Mouse (Mus musculus) stomach, embryonic 14.5 days (tissue): Measurements from ENCODE around the gene 1700024G13Rik. TPM values are rescaled to one million over a fixed set of nuclear protein-coding genes. Genes with fewer than 3 reads are reported as not detected.

Experiments
- polyA plus RNA-seq: library from polyadenylated mRNA; unstranded; fragments of >200 nt; fragmentation: Nextera tagmentation; extraction: Ambion mirVana; gene quantifications from 2 replicates; pipeline ENCODE4 v1.2.1, GENCODE M21; 2014

Gene 1700024G13Rik
- polyA plus RNA-seq, 1 experiment from 2014 or later = not detected

Other genes starting within 250 kb of the 1700024G13Rik start
- not detected in 2 replicates for gene Msmb, start 246.4 kb downstream of the 1700024G13Rik start, polyA plus RNA-seq
- gene Ncoa4, start 228.5 kb downstream of the 1700024G13Rik start, polyA plus RNA-seq = 109 and 117 TPM in 2 replicates
- gene Timm23, start 186.5 kb downstream of the 1700024G13Rik start, polyA plus RNA-seq = 256 and 262 TPM in 2 replicates
- 47.1 and 50.2 TPM in 2 replicates for gene Parg, start 186.4 kb downstream of the 1700024G13Rik start, polyA plus RNA-seq
- gene Ogdhl, start 66.4 kb downstream of the 1700024G13Rik start, polyA plus RNA-seq = 12.5 and 13.6 TPM in 2 replicates
- 4.9 and 5.5 TPM in 2 replicates for gene Slc18a3, start 76.5 kb upstream of the 1700024G13Rik start, polyA plus RNA-seq
- gene Chat, start 77.6 kb upstream of the 1700024G13Rik start, polyA plus RNA-seq = 0.66 and 0.90 TPM in 2 replicates
- 18.6 and 20.1 TPM in 2 replicates for gene Ercc6, start 125.1 kb upstream of the 1700024G13Rik start, polyA plus RNA-seq
- 0.74 and 1.1 TPM in 2 replicates for gene Prrxl1, start 211.0 kb upstream of the 1700024G13Rik start, polyA plus RNA-seq